Mouse (Mus musculus) midbrain, embryonic 12.5 days (tissue): ENCODE measurements around the gene Tesk2. TPM values are rescaled to one million over a fixed set of nuclear protein-coding genes. Genes with fewer than 3 reads are reported as not detected.

ENCODE experiments used
- ATAC-seq: fragments of 200-750 bp; cut with Nextera tagmentation; 2 replicates; pipeline ENCODE4 v1.8.0; 2017; ENCODE audit warnings: low read depth, moderate TSS enrichment, moderate library complexity; ENCODE audit not compliant: low FRiP score
- H3K27ac ChIP-seq: fragments of 300-500 bp; sonication (generic); replicated peaks from 2 replicates; pipeline ENCODE4 v1.5.1; 2016; ENCODE audit warnings: mild to moderate bottlenecking
- H3K27me3 ChIP-seq: fragments of 300-500 bp; sonication (generic); 2 replicates; pipeline ENCODE4 v1.6.1; 2016; ENCODE audit warnings: mild to moderate bottlenecking
- H3K36me3 ChIP-seq: fragments of 300-500 bp; sonication (generic); 2 replicates; pipeline ENCODE4 v1.6.1; 2016
- H3K4me1 ChIP-seq: fragments of 300-500 bp; sonication (generic); 2 replicates; pipeline ENCODE4 v1.6.1; 2016
- H3K4me2 ChIP-seq: fragments of 300-500 bp; sonication (generic); replicated peaks from 2 replicates; pipeline ENCODE4 v1.6.1; 2016; ENCODE audit warnings: mild to moderate bottlenecking, moderate library complexity
- H3K4me3 ChIP-seq: fragments of 300-500 bp; sonication (generic); 2 replicates; pipeline ENCODE4 v1.5.1; 2016; ENCODE audit warnings: mild to moderate bottlenecking
- H3K9ac ChIP-seq: fragments of 300-500 bp; sonication (generic); replicated peaks from 2 replicates; pipeline ENCODE4 v1.6.1; 2016; ENCODE audit warnings: mild to moderate bottlenecking, moderate library complexity
- H3K9me3 ChIP-seq: fragments of 300-500 bp; sonication (generic); 2 replicates; pipeline ENCODE4 v1.6.1; 2016; ENCODE audit warnings: mild to moderate bottlenecking
- WGBS: fragments of 180-500 bp; shearing (Covaris S2); methylation state at CpG from one replicate; pipeline ENCODE4 v1.1.7; 2016; 5-methylcytosine and 5-hydroxymethylcytosine counted together
- polyA plus RNA-seq: library from polyadenylated mRNA; unstranded; fragments of >200 nt; fragmentation: Nextera tagmentation; extraction: Ambion mirVana; gene quantifications from 2 replicates; pipeline ENCODE4 v1.2.1, GENCODE M21; 2016

Tesk2 gene
- polyA plus RNA-seq, 1 experiment from 2014 or later = 5.7 TPM

GRCm38 (mm10) chr4:116799901-116800300 lies 79.2 kb downstream of the Tesk2 start:
- peaks cover 29% of the 10 kb centered on the region for H3K36me3 ChIP-seq
- WGBS = 44% methylated on average over 5 of the region's 5 CpGs
- H3K4me2 ChIP-seq = no peak overlapping the region
- H3K27ac ChIP-seq = no peak overlapping the region
- no peak for ATAC-seq
- no peaks in the 10 kb centered on the region for H3K4me1 ChIP-seq
- no peaks in the 10 kb centered on the region for H3K27me3 ChIP-seq
- H3K9me3 ChIP-seq = no peaks in the 10 kb centered on the region
- H3K4me3 ChIP-seq = no peak overlapping the region
- no peak overlapping the region for H3K9ac ChIP-seq

- H3K4me3 ChIP-seq = peak within 1 kb of the TSS; percentile 61
- H3K9ac ChIP-seq = peak within 1 kb of the TSS; percentile 65
- H3K9me3 ChIP-seq = no peaks in the 10 kb centered on the region
- H3K4me1 ChIP-seq = peaks cover 10% of the 10 kb centered on the region
- peak within 1 kb of the TSS; percentile 84 for H3K27ac ChIP-seq
- under 1% methylated on average over 58 of the region's 58 CpGs for WGBS
- peaks cover 33% of the 10 kb centered on the region for H3K36me3 ChIP-seq
- peak; percentile 98 for ATAC-seq
- no peaks in the 10 kb centered on the region for H3K27me3 ChIP-seq
- peak within 1 kb of the TSS; percentile 77 for H3K4me2 ChIP-seq
Measured at GRCm38 (mm10) chr4:116807197-116808129, 86.7 kb downstream of the Tesk2 start, which contains the start of the genes Toe1 and Mutyh. Gene Toe1, minus strand, starts transcription at chr4:116807640. Gene Mutyh, plus strand, starts transcription at chr4:116807723.

GRCm38 (mm10) chr4:116811012-116811411 lies 90.3 kb downstream of the Tesk2 start:
- 82% methylated on average over 3 of the region's 3 CpGs for WGBS
- Histone ChIP-seq H3K4me3 (no peak overlapping the region), H3K4me2 (no peak overlapping the region), H3K27ac (no peak overlapping the region), H3K27me3 (no peaks in the 10 kb centered on the region), H3K4me1 (peaks cover 10% of the 10 kb centered on the region), H3K36me3 (0 out of 2 replicates have a peak, but pooled peaks cover 6% of the 10 kb centered on the region), H3K9ac (no peak overlapping the region), H3K9me3 (no peaks in the 10 kb centered on the region)
- no peak for ATAC-seq

- no peak overlapping the region for H3K9ac ChIP-seq
- no peak for ATAC-seq
- H3K9me3 ChIP-seq = no peaks in the 10 kb centered on the region
- WGBS = 97% methylated on average over 5 of the region's 5 CpGs
- H3K36me3 ChIP-seq = peaks cover 27% of the 10 kb centered on the region; the same call in 1 of the 2 replicates
- no peak overlapping the region for H3K4me2 ChIP-seq
- no peak overlapping the region for H3K4me3 ChIP-seq
- H3K4me1 ChIP-seq = 0 out of 2 replicates have a peak, but pooled peaks cover 2% of the 10 kb centered on the region
- peaks cover 16% of the 10 kb centered on the region for H3K27me3 ChIP-seq
- no peak overlapping the region for H3K27ac ChIP-seq
Measured at GRCm38 (mm10) chr4:116815276-116815675, 94.5 kb downstream of the Tesk2 start.

GRCm38 (mm10) chr4:116817486-116817885 lies 96.7 kb downstream of the Tesk2 start:
- Histone ChIP-seq H3K27me3 (peaks cover 35% of the 10 kb centered on the region), H3K9ac (no peak overlapping the region), H3K4me3 (no peak overlapping the region), H3K27ac (no peak overlapping the region), H3K36me3 (peaks cover 27% of the 10 kb centered on the region; the same call in 1 of the 2 replicates), H3K4me1 (peaks cover 14% of the 10 kb centered on the region), H3K9me3 (no peaks in the 10 kb centered on the region), H3K4me2 (no peak overlapping the region)
- 97% methylated on average over 6 of the region's 6 CpGs for WGBS
- no peak for ATAC-seq

- H3K36me3 ChIP-seq = peaks cover 27% of the 10 kb centered on the region; the same call in 1 of the 2 replicates
- H3K9ac ChIP-seq = peak overlapping the region; percentile 58
- peaks cover 23% of the 10 kb centered on the region for H3K4me1 ChIP-seq
- no peak for ATAC-seq
- no peak overlapping the region for H3K27ac ChIP-seq
- H3K27me3 ChIP-seq = peaks cover 36% of the 10 kb centered on the region
- peak overlapping the region; percentile 87 for H3K4me2 ChIP-seq
- WGBS = 21% methylated on average over 32 of the region's 32 CpGs
- peak overlapping the region; percentile 48 for H3K4me3 ChIP-seq
- H3K9me3 ChIP-seq = no peaks in the 10 kb centered on the region
Measured at GRCm38 (mm10) chr4:116819968-116820901, 99.5 kb downstream of the Tesk2 start.

GRCm38 (mm10) chr4:116820902-116821693 lies 100.3 kb downstream of the Tesk2 start:
- Histone ChIP-seq H3K27ac (no peak overlapping the region), H3K27me3 (peaks cover 36% of the 10 kb centered on the region), H3K9ac (peak overlapping the region; percentile 58), H3K36me3 (peaks cover 21% of the 10 kb centered on the region; the same call in 1 of the 2 replicates), H3K4me3 (peak overlapping the region; percentile 48), H3K9me3 (no peaks in the 10 kb centered on the region), H3K4me1 (peaks cover 25% of the 10 kb centered on the region), H3K4me2 (peak overlapping the region; percentile 87)
- under 1% methylated on average over 51 of the region's 51 CpGs for WGBS
- peak; percentile 78 for ATAC-seq

GRCm38 (mm10) chr4:116821694-116822016 lies 100.9 kb downstream of the Tesk2 start, which contains the start of gene Hpdl:
Gene Hpdl, minus strand, starts transcription at chr4:116821707.
- Histone ChIP-seq H3K4me2 (peak within 1 kb of the TSS; percentile 87), H3K9me3 (no peaks in the 10 kb centered on the region), H3K36me3 (peaks cover 15% of the 10 kb centered on the region; the same call in 1 of the 2 replicates), H3K4me3 (peak within 1 kb of the TSS; percentile 48), H3K4me1 (peaks cover 25% of the 10 kb centered on the region), H3K9ac (peak within 1 kb of the TSS; percentile 58), H3K27ac (no peak within 1 kb of the TSS), H3K27me3 (peaks cover 38% of the 10 kb centered on the region)
- WGBS = 12% methylated on average over 9 of the region's 9 CpGs
- no peak for ATAC-seq

GRCm38 (mm10) chr4:116824541-116825004 lies 103.8 kb downstream of the Tesk2 start:
- Histone ChIP-seq H3K9me3 (no peaks in the 10 kb centered on the region), H3K27me3 (peaks cover 30% of the 10 kb centered on the region), H3K4me2 (peak overlapping the region; percentile 73), H3K9ac (peak overlapping the region; percentile 53), H3K27ac (peak overlapping the region; percentile 54; the same call in 1 of the 2 replicates), H3K4me3 (peak overlapping the region; percentile 52), H3K36me3 (no peaks in the 10 kb centered on the region), H3K4me1 (peaks cover 27% of the 10 kb centered on the region)
- 1% methylated on average over 29 of the region's 29 CpGs for WGBS
- ATAC-seq = peak; percentile 31

GRCm38 (mm10) chr4:116827819-116828218 lies 107.1 kb downstream of the Tesk2 start:
- Histone ChIP-seq H3K36me3 (no peaks in the 10 kb centered on the region), H3K9ac (no peak overlapping the region), H3K4me2 (no peak overlapping the region), H3K4me1 (peaks cover 24% of the 10 kb centered on the region), H3K4me3 (no peak overlapping the region), H3K9me3 (no peaks in the 10 kb centered on the region), H3K27me3 (0 out of 2 replicates have a peak, but pooled peaks cover 3% of the 10 kb centered on the region), H3K27ac (no peak overlapping the region)
- no peak for ATAC-seq
- WGBS = 0% methylated on average over 4 of the region's 4 CpGs
